Mouse (Mus musculus) lung, embryonic 16.5 days (tissue): ENCODE data around the gene Trappc11. TPM values are rescaled to one million over a fixed set of nuclear protein-coding genes. Genes with fewer than 3 reads are reported as not detected.
A peak's percentile ranks its signal among the peaks of the same experiment; 100 is the strongest.

ENCODE experiments used
- ATAC-seq: fragments of 200-750 bp; cut with Nextera tagmentation; 2 replicates; pipeline ENCODE4 v1.8.0; 2017; ENCODE audit warnings: low read depth, mild to moderate bottlenecking, moderate library complexity
- H3K27ac ChIP-seq: fragments of 300-500 bp; sonication (generic); 2 replicates; pipeline ENCODE4 v1.5.1; 2014; ENCODE audit warnings: mild to moderate bottlenecking, control low read depth, low read length
- H3K27me3 ChIP-seq: fragments of 300-500 bp; sonication (generic); 2 replicates; pipeline ENCODE4 v1.6.1; 2014; ENCODE audit warnings: low read depth, low read length, mixed read lengths; ENCODE audit not compliant: control insufficient read depth, insufficient read depth
- H3K36me3 ChIP-seq: fragments of 300-500 bp; sonication (generic); 2 replicates; pipeline ENCODE4 v1.6.1; 2014; ENCODE audit warnings: low read length; ENCODE audit not compliant: control insufficient read depth, insufficient read depth
- H3K4me1 ChIP-seq: fragments of 300-500 bp; sonication (generic); replicated peaks from 2 replicates; pipeline ENCODE4 v1.6.1; 2014; ENCODE audit warnings: low read length, mixed read lengths; ENCODE audit not compliant: control insufficient read depth, insufficient read depth
- H3K4me2 ChIP-seq: fragments of 300-500 bp; sonication (generic); 2 replicates; pipeline ENCODE4 v1.6.1; 2014; ENCODE audit warnings: low read depth, low read length, control low read depth
- H3K4me3 ChIP-seq: fragments of 300-500 bp; sonication (generic); 2 replicates; pipeline ENCODE4 v1.5.1; 2014; ENCODE audit warnings: mild to moderate bottlenecking, low read length, control low read depth
- H3K9ac ChIP-seq: fragments of 300-500 bp; sonication (generic); 2 replicates; pipeline ENCODE4 v1.6.1; 2014; ENCODE audit warnings: low read length, control low read depth
- H3K9me3 ChIP-seq: fragments of 300-500 bp; sonication (generic); 2 replicates; pipeline ENCODE4 v1.6.1; 2016; ENCODE audit warnings: low read length; ENCODE audit not compliant: control insufficient read depth
- WGBS: fragments of 180-500 bp; shearing (Covaris S2); extraction: QIAGEN DNeasy Blood & Tissue Kit; methylation state at CpG from one replicate; pipeline ENCODE4 v1.1.7; 2014; 5-methylcytosine and 5-hydroxymethylcytosine counted together
- polyA plus RNA-seq: library from polyadenylated mRNA; unstranded; fragments of >200 nt; fragmentation: Nextera tagmentation; extraction: Ambion mirVana; gene quantifications from 2 replicates; pipeline ENCODE4 v1.2.1, GENCODE M21; 2015

The Trappc11 gene
- polyA plus RNA-seq = 28.2 and 30.5 TPM in 2 replicates

DNA sequence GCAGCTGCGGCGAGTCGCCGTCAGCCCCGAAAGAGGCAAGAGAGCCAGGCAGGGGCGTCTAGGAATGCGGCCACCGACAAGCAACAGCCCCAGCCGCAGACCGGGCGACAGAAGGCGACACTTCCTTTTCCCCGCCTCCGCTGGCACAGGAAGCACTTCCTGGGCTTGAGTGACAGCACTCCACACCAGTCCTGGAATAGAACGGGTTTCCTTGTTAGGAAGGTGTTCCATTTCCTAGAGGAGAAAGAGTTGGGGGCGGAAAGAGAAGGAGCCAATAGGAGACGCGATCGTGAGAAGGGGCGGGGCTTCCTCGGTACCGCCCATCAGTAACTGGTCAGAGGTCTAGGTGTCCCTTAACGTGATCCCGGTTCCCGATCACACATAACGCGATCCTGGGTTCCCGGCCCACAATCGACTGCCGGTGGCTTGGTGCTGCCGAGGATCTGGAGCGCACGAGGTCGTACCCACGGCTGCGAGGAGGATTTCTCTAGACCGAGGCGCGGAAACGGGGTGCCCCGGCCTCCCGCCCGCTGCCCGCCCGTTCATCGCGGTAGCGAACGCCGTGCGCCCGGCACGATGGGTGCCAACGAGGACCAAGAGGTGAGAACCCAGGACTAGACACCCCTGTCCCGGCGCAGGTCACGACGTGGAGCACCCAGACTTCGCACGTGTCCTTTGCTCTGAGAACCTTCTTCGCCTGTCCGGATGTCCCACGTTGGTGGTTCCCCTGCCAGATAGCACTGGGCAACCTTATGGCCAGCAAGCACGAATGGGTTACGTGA lies at the start of gene Trappc11, which contains the start of gene Rwdd4a:
Trappc11 (minus strand) TSS at position 127 of the 782 bp plus-strand sequence.
Rwdd4a (plus strand) TSS at position 321 of the 782 bp plus-strand sequence.
- Histone ChIP-seq H3K4me2 (peak within 1 kb of the TSS; percentile 94), H3K27ac (peak within 1 kb of the TSS; percentile 63), H3K4me3 (peak within 1 kb of the TSS; percentile 88), H3K36me3 (peaks cover 9% of the 10 kb centered on the region; the same call in 1 of the 2 replicates), H3K4me1 (peaks cover 14% of the 10 kb centered on the region), H3K27me3 (no peaks in the 10 kb centered on the region), H3K9me3 (no peaks in the 10 kb centered on the region), H3K9ac (peak within 1 kb of the TSS; percentile 88)
- peak; percentile 100 for ATAC-seq
- under 1% methylated on average over 65 of the region's 65 CpGs for WGBS

GRCm38 (mm10) chr8:47581454-47581853 lies 48.2 kb upstream of the Trappc11 start:
- Histone ChIP-seq H3K27ac (no peak overlapping the region), H3K9me3 (no peaks in the 10 kb centered on the region), H3K4me2 (no peak overlapping the region), H3K36me3 (no peaks in the 10 kb centered on the region), H3K4me3 (no peak overlapping the region), H3K4me1 (no peaks in the 10 kb centered on the region), H3K27me3 (no peaks in the 10 kb centered on the region), H3K9ac (no peak overlapping the region)
- WGBS = 81% methylated on average over 7 of the region's 7 CpGs
- no peak for ATAC-seq

DNA sequence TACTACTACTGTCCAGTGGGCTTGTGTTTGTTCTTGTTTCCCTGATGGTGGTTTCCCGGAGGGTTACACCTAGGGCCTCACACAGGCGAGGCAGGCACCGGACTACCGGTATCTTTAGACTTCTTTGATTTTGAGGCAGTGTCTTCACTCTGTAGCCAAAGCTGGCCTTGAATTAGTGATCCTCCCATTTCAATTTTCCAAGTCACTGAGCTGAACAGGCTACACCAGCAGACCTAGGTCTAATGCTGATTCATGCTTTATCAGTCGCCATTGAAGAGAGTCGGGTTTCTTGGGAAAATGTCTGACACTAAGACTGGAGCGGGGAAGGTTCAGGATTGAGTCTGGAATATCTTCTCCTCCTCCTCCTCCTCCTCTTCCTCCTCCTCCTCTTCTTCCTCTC lies 40.2 kb upstream of the Trappc11 start:
- no peak overlapping the region for H3K27ac ChIP-seq
- H3K36me3 ChIP-seq = no peaks in the 10 kb centered on the region
- H3K4me3 ChIP-seq = no peak overlapping the region
- H3K27me3 ChIP-seq = no peaks in the 10 kb centered on the region
- no peak for ATAC-seq
- no peak overlapping the region for H3K4me2 ChIP-seq
- WGBS = 85% methylated on average over 7 of the region's 7 CpGs
- H3K9me3 ChIP-seq = no peaks in the 10 kb centered on the region
- no peaks in the 10 kb centered on the region for H3K4me1 ChIP-seq
- H3K9ac ChIP-seq = no peak overlapping the region

DNA sequence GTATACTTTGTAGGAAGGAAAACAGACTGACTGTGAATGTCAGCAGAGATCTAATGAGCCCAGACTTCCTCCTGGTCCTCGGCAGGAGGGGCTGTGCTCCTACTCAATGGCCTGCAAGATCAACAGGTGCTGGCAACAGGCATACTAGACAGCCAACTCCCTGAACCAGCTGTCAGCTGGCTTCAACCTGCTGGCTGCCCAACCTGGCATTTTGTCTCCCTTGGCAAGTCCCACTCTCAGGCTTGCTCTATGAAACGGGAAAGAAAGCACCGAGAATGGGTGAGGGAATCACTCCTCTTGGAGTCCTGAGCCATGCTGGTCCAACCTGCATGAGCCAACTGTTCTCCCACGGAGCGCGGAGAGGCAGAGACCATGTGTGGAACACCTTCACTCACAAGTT lies 36.9 kb upstream of the Trappc11 start:
- no peak overlapping the region for H3K4me3 ChIP-seq
- no peak overlapping the region for H3K9ac ChIP-seq
- H3K4me2 ChIP-seq = no peak overlapping the region
- no peaks in the 10 kb centered on the region for H3K36me3 ChIP-seq
- H3K9me3 ChIP-seq = no peaks in the 10 kb centered on the region
- no peak for ATAC-seq
- 81% methylated on average over 6 of the region's 6 CpGs for WGBS
- H3K27ac ChIP-seq = no peak overlapping the region
- H3K27me3 ChIP-seq = no peaks in the 10 kb centered on the region
- H3K4me1 ChIP-seq = no peaks in the 10 kb centered on the region

DNA sequence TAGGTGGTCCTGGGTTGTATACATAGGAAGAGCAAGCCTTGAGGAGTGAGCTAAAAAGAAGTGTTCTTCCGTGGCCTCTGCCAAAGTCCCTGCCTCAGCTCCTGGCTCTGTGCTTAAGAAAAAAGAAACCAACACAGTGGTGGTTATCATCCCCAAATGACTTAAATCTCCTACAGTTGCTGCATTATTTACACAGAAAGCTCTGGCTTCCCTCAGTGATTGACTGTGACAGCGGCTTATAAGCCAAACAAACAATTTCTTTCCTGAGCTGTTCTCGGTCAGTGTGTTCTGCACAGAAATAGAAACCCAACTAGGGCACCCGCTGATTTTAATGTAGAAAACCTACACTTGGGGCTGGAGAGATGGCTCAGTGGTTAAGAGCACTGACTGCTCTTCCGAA lies 34.8 kb upstream of the Trappc11 start:
- peak; percentile 71 for ATAC-seq
- WGBS = 56% methylated on average over 5 of the region's 5 CpGs
- Histone ChIP-seq H3K36me3 (no peaks in the 10 kb centered on the region), H3K4me3 (no peak overlapping the region), H3K9me3 (no peaks in the 10 kb centered on the region), H3K27ac (no peak overlapping the region), H3K4me2 (no peak overlapping the region), H3K27me3 (no peaks in the 10 kb centered on the region), H3K4me1 (no peaks in the 10 kb centered on the region), H3K9ac (no peak overlapping the region)

DNA sequence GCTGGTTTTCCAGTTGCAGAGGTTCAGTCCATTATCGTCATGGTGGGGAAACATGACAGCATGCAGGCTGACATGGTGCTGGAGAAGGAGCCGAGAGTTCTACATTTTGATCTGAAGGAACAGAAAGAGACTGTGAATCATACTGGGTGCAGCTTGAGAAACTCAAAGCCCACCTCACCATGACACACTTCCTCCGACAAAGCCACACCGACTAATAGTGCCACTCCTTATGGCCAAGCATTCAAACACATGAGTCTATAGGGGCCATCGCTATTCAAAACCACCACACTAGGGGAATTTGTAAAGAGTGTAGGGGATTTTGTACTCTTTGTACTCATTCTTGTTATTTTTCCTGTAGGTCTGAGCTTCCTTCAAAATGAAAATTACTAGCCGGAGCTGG lies 33.3 kb upstream of the Trappc11 start:
- 96% methylated on average over 6 of the region's 6 CpGs for WGBS
- H3K36me3 ChIP-seq = no peaks in the 10 kb centered on the region
- no peaks in the 10 kb centered on the region for H3K4me1 ChIP-seq
- no peak overlapping the region for H3K4me3 ChIP-seq
- ATAC-seq = no peak
- H3K27ac ChIP-seq = no peak overlapping the region
- H3K27me3 ChIP-seq = no peaks in the 10 kb centered on the region
- H3K9me3 ChIP-seq = no peaks in the 10 kb centered on the region
- H3K9ac ChIP-seq = no peak overlapping the region
- H3K4me2 ChIP-seq = no peak overlapping the region

DNA sequence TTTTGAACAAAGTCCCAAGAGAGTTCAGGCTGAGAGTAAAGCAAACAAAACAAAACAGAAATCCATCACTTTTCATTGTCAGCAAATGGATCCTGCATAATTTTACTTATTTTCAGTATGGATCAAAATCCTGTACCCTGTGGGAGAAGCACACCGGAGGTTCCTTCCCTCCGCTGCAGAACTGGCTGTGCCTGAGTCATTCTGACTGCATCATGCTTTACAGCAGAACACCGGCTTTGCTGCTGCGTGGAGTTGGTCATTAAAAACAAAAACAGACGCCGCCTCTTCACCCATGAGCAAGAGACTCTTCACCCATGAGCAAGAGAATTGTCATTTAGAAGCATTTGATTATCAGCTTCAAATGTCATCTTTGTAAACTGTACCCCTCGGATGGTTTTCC lies 27.5 kb upstream of the Trappc11 start:
- Histone ChIP-seq H3K4me2 (no peak overlapping the region), H3K27ac (no peak overlapping the region), H3K4me3 (no peak overlapping the region), H3K9me3 (no peaks in the 10 kb centered on the region), H3K36me3 (no peaks in the 10 kb centered on the region), H3K9ac (no peak overlapping the region), H3K4me1 (no peaks in the 10 kb centered on the region), H3K27me3 (no peaks in the 10 kb centered on the region)
- 81% methylated on average over 7 of the region's 7 CpGs for WGBS
- ATAC-seq = no peak

DNA sequence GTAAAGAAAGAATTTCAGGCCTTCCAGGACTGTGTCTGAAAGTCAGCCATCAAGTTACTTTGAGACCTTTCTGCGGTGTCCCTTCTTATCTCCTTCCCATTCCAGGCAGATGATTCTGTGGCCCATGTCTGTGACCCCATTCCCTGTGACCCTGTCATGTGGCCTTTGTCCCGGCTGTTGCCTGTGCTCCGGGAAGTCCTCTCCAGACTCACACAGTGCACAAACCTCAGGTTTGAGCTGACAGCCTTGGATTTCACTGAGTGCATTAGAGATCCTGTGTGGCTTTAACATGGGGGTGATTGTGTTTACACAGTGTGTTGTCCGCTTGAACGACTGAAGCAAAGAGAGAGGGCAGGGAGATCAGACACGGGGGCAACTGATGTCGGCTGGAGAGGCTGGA lies 25.0 kb upstream of the Trappc11 start:
- no peak overlapping the region for H3K27ac ChIP-seq
- 12% methylated on average over 7 of the region's 7 CpGs for WGBS

GRCm38 (mm10) chr8:47556446-47556845 lies 23.2 kb upstream of the Trappc11 start:
- no peaks in the 10 kb centered on the region for H3K9me3 ChIP-seq
- no peak overlapping the region for H3K4me3 ChIP-seq
- peaks cover 7% of the 10 kb centered on the region for H3K36me3 ChIP-seq
- H3K9ac ChIP-seq = no peak overlapping the region
- H3K4me1 ChIP-seq = no peaks in the 10 kb centered on the region
- 84% methylated on average over 7 of the region's 7 CpGs for WGBS
- no peak overlapping the region for H3K4me2 ChIP-seq
- ATAC-seq = no peak
- H3K27ac ChIP-seq = no peak overlapping the region
- H3K27me3 ChIP-seq = no peaks in the 10 kb centered on the region

More for the DNA sequence above, 25.0 kb upstream of the Trappc11 start:
- peaks cover 2% of the 10 kb centered on the region for H3K36me3 ChIP-seq
- no peaks in the 10 kb centered on the region for H3K27me3 ChIP-seq
- no peak overlapping the region for H3K4me3 ChIP-seq
- H3K9ac ChIP-seq = no peak overlapping the region
- H3K9me3 ChIP-seq = no peaks in the 10 kb centered on the region
- H3K4me2 ChIP-seq = no peak overlapping the region
- ATAC-seq = no peak
- no peaks in the 10 kb centered on the region for H3K4me1 ChIP-seq
